Mouse (Mus musculus) embryonic stem cell, embryonic (primary cell): ENCODE data around the gene Gm42417.

ENCODE experiments used
- CTCF ChIA-PET, 4 experiments: fragments of 300-600 bp in 2 of 4; fragments of 350-600 bp in 2 of 4; sonication (Branson Sonifier 250); formaldehyde crosslinking; loops; one replicate each; lab custom pipeline; 2022; ENCODE audit warnings: inconsistent platforms in 2 of 4; lab: Charles Lee
- POLR2A ChIA-PET, 4 experiments: fragments of 300-600 bp in 2 of 4; fragments of 350-600 bp in 2 of 4; sonication (Branson Sonifier 250); formaldehyde crosslinking; loops; one replicate each; lab custom pipeline; 2022; ENCODE audit warnings: antibody characterized with exemption in 4 of 4, inconsistent platforms in 1 of 4; lab: Charles Lee

Gm42417 gene

DNA sequence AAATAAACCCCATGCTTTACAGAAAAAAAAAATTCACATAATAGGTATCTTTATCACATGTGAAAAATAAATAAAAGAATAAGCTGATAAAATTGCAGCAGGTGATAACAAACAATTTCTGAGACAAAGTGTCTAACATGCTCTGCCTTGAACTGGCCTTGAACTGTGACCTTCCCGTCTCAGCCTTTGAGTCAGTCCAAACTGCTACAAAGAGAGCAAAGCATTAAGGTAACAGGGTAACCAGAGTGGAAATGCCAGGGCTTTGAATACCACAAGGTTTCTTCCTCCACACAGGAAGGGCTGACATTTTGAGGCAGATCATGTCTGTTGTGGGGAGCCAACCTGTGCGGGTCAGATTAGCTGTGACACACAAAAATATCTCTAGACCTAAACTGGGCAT, 6.2 kb upstream of the Gm42417 start:
- ChIA-PET POLR2A (interaction anchor here in 3 of 4 experiments (1.0 to 5.0 kb wide), 4 partner anchors 11 to 17 kb away, joined by 3 to 57 read pairs (median 22); partner anchors contain the start of genes Ankrd23 (in 1 of the 3) and Sema4c (in 1 of the 3)), CTCF (interaction anchor here in 2 of 4 experiments (0.8 to 4.1 kb wide), 2 partner anchors 34 to 138 kb away, joined by 8 to 131 read pairs; partner anchors contain the start of gene Fam178b (in 1 of the 2))

DNA sequence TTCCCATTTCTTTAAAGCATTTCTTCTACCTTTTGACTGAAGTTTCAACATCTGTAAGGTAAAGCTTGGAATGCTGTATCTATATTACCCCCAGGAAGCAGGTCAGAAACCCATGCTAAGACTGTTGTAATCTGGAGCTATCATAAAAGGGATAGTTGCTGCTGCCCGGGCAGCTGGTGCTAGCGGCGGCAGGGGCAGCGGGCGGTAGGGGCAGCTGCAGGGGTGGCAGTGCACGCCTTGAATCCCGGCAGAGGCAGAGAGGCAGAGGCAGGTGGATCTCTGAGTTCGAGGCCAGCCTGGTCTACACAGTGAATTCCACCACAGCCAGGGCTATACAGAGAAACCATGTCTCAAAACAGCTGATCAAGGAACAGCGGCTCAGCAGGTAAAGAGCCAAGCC, 3.7 kb upstream of the Gm42417 start:
- POLR2A ChIA-PET: interaction anchor here (0.7 to 1.7 kb wide), 7 partner anchors 10 to 165 kb away, joined by 3 to 6 read pairs (median 3); partner anchors contain the start of gene Fam178b (in 1 of the 4)
- CTCF ChIA-PET: interaction anchor here in 2 of 4 experiments (1.0 to 1.3 kb wide), 5 partner anchors 91 to 219 kb away, joined by 3 to 6 read pairs (median 3); no protein-coding TSS in a partner anchor

GRCm38 (mm10) chr1:36541844-36542243, 2.6 kb upstream of the Gm42417 start:
- ChIA-PET CTCF (interaction anchor here in 2 of 4 experiments (0.5 to 0.9 kb wide), 4 partner anchors 9 to 204 kb away, joined by 3 to 4 read pairs (median 4); no protein-coding TSS in a partner anchor), POLR2A (interaction anchor here in 2 of 4 experiments (0.6 to 1.7 kb wide), 2 partner anchors 11 to 175 kb away, joined by 3 to 5 read pairs; no protein-coding TSS in a partner anchor)

DNA sequence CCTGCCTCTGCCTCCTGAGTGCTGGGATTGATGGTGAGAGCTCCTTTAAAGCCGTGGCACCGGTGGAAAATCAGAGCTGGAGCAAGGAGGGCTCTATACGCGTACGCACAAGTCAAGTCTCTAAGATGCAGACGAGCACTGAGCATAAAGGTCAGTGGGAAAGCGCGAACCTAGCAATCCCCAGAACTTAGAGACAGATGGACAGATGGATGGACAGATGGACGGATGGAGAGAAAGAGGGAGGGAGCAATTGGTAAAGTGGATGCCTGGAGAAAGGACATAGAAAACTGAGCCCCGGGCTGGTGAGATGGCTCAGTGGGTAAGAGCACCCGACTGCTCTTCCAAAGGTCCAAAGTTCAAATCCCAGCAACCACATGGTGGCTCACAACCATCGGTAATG, 1.6 kb upstream of the Gm42417 start:
- CTCF ChIA-PET: interaction anchor here (0.5 to 1.5 kb wide), 6 partner anchors 75 to 217 kb away, joined by 3 to 9 read pairs (median 4); no protein-coding TSS in a partner anchor

DNA sequence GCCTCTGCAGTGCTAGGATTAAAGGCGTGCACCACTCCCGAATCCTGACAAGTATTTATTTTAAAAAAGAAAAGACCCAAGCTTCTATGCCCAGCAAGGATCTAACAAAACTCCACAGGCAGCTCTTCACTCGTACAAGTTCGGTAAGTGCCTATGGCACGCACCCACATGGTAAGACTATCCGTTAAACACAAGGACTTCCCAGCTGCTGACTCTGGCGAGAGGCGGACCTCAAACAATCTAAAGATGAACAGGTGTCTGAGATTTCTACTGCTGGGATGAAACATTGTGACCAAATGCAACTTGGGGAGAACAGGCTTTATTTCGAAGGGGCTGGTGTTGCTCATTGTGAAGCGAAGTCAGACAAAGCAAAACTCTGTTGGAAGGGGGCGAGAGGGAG, 903 bp upstream of the Gm42417 start:
- CTCF ChIA-PET: interaction anchor here (0.6 to 1.5 kb wide), 7 partner anchors 18 to 206 kb away, joined by 3 to 9 read pairs (median 4); partner anchors contain the start of gene Sema4c (in 1 of the 4)
- POLR2A ChIA-PET: interaction anchor here in 3 of 4 experiments (0.5 to 2.5 kb wide), 11 partner anchors 8 to 97 kb away, joined by 3 to 9 read pairs (median 5); partner anchors contain the start of gene Sema4c (in 1 of the 3)

More for the DNA sequence above, 1.6 kb upstream of the Gm42417 start:
- POLR2A ChIA-PET: interaction anchor here in 3 of 4 experiments (0.8 to 2.5 kb wide), 8 partner anchors 9 to 20 kb away, joined by 3 to 9 read pairs (median 5); partner anchors contain the start of gene Sema4c (in 1 of the 3)

DNA sequence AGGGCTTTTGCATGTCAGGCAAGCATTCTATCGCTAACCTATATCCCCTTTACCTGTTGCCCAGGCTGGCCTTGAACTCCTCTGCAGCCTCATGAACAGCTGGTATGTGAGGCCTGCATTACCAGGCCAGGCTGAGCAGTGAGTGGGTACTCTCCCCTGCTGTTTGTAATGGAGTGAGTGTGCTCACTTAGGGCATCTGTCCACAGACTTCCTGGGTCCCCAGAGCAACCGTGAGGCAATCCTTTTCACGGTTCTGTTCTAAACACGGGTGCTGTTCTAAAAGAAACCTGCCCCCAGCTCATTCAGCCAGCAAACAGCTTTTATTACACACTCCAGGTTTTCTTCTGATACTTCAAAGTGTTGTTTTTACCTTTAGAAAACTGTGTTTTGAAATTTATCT, 502 bp downstream of the Gm42417 start:
- POLR2A ChIA-PET: interaction anchor here in 2 of 4 experiments (0.9 to 2.5 kb wide), 6 partner anchors 9 to 145 kb away, joined by 3 to 9 read pairs (median 6); partner anchors contain the start of genes Ankrd39 (in 1 of the 2) and Sema4c (in 1 of the 2)
- CTCF ChIA-PET: interaction anchor here in 3 of 4 experiments (0.5 to 1.5 kb wide), 3 partner anchors 8 to 472 kb away, joined by 8 to 32 read pairs (median 15); partner anchors contain the start of gene Ankrd39 (in 2 of the 3)

GRCm38 (mm10) chr1:36536783-36537182, 2.4 kb downstream of the Gm42417 start, which contains the start of gene Ankrd23:
Gene Ankrd23 (minus strand): TSS chr1:36536883.
- ChIA-PET CTCF (interaction anchor here in 3 of 4 experiments (0.6 to 3.9 kb wide), 5 partner anchors 10 to 35 kb away, joined by 3 to 15 read pairs (median 4); partner anchors contain the start of gene Ankrd39 (in 3 of the 3)), POLR2A (interaction anchor here in 3 of 4 experiments (0.5 to 5.5 kb wide), 4 partner anchors 8 to 36 kb away, joined by 3 to 40 read pairs (median 4); partner anchors contain the start of gene Ankrd39 (in 1 of the 3))

- ChIA-PET POLR2A (interaction anchor here in 3 of 4 experiments (0.7 to 5.5 kb wide), 3 partner anchors 10 to 36 kb away, joined by 4 to 40 read pairs (median 6); partner anchors contain the start of gene Ankrd39 (in 2 of the 3)), CTCF (interaction anchor here in 3 of 4 experiments (0.6 to 3.9 kb wide), 4 partner anchors 11 to 36 kb away, joined by 3 to 15 read pairs (median 4); partner anchors contain the start of gene Ankrd39 (in 2 of the 3))
Measured at GRCm38 (mm10) chr1:36536397-36536728, 2.9 kb downstream of the Gm42417 start.

- CTCF ChIA-PET: interaction anchor here in 3 of 4 experiments (0.9 to 3.9 kb wide), 5 partner anchors 11 to 148 kb away, joined by 3 to 15 read pairs (median 3); partner anchors contain the start of gene Ankrd39 (in 1 of the 3)
- POLR2A ChIA-PET: interaction anchor here (0.5 to 6.5 kb wide), 8 partner anchors 11 to 212 kb away, joined by 3 to 76 read pairs (median 5); partner anchors contain the start of gene Ankrd39 (in 2 of the 4)
Measured at GRCm38 (mm10) chr1:36535477-36536396, 3.5 kb downstream of the Gm42417 start.

DNA sequence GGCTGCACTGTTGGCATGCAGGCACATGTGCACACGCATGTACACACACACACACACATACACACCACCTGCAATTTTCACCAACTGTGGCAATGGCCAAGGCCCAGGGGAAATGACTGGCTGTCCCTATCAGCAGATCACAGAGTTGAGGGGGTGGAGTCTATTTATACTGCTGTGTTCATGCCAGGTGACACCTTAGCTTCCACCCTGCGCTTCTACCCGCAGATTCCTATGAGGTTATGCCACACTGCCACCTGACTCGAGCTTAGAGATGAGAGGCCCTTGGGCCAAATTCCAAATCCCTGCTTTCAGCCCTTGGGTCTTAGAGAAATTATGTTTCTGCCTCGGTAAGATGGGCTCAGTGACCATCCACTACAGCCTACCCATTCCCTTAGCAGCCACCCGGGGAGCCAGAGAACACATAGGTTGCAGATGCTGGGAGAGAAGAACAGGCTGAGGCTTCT, 4.6 kb downstream of the Gm42417 start:
- POLR2A ChIA-PET: interaction anchor here in 3 of 4 experiments (0.6 to 6.5 kb wide), 11 partner anchors 12 to 831 kb away, joined by 3 to 76 read pairs (median 5); partner anchors contain the start of gene Ankrd39 (in 3 of the 3)
- CTCF ChIA-PET: interaction anchor here in 2 of 4 experiments (0.9 to 3.9 kb wide), 2 partner anchors 12 to 34 kb away, joined by 3 to 15 read pairs; partner anchors contain the start of gene Ankrd39 (in 1 of the 2)

DNA sequence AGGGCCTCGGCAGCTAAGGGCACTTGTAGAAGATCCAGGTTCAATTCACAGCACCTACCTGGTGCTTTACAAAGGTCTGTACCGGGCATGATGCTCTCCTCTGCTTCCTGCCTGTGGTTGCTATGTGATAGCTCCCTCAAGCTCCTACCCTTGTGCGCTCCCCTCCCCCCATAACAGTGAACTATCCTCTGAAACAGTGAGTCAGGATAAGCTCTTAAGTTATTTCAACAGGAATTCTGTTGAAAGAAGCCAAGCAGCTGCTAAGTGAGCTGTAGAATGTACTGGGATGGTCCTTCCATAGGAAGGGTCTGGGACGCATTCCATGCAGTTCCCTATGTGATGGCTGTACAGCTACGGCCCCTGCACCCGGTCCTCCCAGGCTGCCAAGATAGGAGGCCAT, 5.7 kb downstream of the Gm42417 start:
- ChIA-PET POLR2A (interaction anchor here (0.6 to 6.5 kb wide), 22 partner anchors 10 to 859 kb away, joined by 3 to 76 read pairs (median 4); partner anchors contain the start of genes Ankrd39 (in 3 of the 4), Cnnm3 (in 2 of the 4) and Sema4c (in 1 of the 4)), CTCF (interaction anchor here in 3 of 4 experiments (0.7 to 2.7 kb wide), 7 partner anchors 13 to 252 kb away, joined by 3 to 22 read pairs (median 6); partner anchors contain the start of gene Ankrd39 (in 2 of the 3))

DNA sequence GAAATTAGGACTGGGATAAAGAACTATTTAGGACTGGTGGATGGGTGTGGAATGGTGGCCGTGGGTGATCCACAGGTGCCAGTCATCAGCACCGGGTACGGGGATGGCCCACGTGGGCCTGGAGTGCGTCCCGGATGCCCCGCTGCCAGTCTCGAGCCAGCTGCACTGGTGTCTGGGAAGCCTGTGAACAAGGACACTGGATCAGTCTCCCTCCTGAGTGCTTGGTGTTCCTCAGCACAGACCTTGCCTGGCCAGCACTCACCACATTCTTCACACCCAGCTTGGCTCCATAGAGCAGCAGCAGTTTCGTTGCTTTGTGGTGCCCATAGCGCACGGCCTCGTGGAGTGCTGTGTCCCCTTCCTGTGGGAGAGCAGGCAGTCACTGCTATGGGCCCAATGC, 7.8 kb downstream of the Gm42417 start:
- ChIA-PET POLR2A (interaction anchor here (0.6 to 6.5 kb wide), 17 partner anchors 8 to 222 kb away, joined by 3 to 76 read pairs (median 3); partner anchors contain the start of gene Sema4c (in 1 of the 4)), CTCF (interaction anchor here (0.8 to 2.7 kb wide), 7 partner anchors 15 to 153 kb away, joined by 3 to 22 read pairs (median 5); partner anchors contain the start of genes Ankrd39 (in 4 of the 4) and Sema4c (in 1 of the 4))

DNA sequence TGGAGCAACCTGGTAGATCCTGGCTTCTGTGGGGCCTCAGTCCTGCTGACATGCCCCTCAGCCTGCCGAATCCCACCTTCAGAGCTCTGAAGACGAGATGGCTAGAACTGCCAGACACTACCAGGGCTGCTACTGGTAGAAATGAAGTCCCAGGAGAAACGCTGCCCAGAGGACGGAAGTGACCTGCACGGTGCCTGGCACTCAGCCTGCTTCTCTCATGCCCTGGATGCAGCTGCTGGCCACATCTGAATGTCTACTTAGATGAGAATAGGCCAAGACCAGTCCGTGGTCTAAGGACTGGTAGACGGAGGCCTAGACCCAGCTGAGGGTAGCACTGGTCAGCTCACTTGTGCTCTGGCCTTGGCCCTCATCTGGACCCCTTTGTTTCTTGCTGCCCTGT, 8.3 kb downstream of the Gm42417 start:
- POLR2A ChIA-PET: interaction anchor here in 3 of 4 experiments (0.6 to 6.5 kb wide), 16 partner anchors 9 to 222 kb away, joined by 3 to 76 read pairs (median 3); partner anchors contain the start of gene Ankrd39 (in 2 of the 3)
- CTCF ChIA-PET: interaction anchor here (1.0 to 2.7 kb wide), 6 partner anchors 16 to 27 kb away, joined by 3 to 15 read pairs (median 5); partner anchors contain the start of genes Ankrd39 (in 4 of the 4) and Sema4c (in 2 of the 4)

DNA sequence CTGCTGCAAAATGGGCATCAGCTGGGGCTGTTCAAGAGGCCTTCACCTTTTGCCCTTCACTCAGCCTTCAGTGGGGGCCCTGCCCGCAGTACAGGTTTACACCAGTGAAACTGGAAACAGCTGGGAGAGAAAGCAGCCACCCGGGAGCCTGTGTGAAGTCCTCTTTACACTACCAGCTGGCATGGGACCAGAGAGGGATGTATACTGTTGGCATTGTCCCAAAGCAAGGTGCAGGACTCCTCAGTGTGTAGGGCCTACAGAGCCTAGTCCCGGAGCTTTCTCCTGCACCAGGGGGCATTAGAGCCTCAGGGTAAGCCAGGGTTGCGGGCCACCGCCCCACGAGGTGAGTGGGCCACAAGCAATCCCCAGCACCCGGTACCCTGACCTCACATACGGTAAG, 8.7 kb downstream of the Gm42417 start:
- ChIA-PET POLR2A (interaction anchor here in 3 of 4 experiments (0.9 to 6.5 kb wide), 14 partner anchors 9 to 222 kb away, joined by 3 to 76 read pairs (median 3); partner anchors contain the start of gene Ankrd39 (in 2 of the 3)), CTCF (interaction anchor here in 3 of 4 experiments (1.0 to 2.5 kb wide), 4 partner anchors 16 to 28 kb away, joined by 3 to 8 read pairs (median 5); partner anchors contain the start of genes Ankrd39 (in 3 of the 3) and Sema4c (in 1 of the 3))

DNA sequence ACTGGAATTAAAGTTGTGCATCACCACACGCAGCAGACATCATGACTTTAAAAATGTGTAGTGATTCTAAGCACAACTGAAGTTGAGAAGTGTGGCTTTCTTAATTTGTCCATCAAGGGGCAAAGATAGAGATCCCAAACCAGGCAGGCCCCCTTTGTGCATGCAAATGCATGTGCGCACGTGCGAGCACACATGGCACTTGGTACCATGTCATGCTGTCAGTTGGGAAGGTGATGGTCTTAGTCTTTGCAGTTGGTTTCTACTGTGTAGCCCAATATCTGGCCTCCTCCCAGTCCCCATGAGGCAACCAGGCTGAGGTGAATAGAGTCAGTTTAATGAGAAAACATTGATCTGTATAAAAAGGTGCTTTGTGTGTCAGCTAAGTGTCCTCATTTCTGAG, 9.4 kb downstream of the Gm42417 start:
- ChIA-PET CTCF (interaction anchor here in 1 of 4 experiments (1.2 kb wide), 1 partner anchor 28 kb away, joined by 3 read pairs; the partner anchor contains the start of gene Sema4c), POLR2A (interaction anchor here in 2 of 4 experiments (0.6 to 6.5 kb wide), 12 partner anchors 8 to 164 kb away, joined by 3 to 76 read pairs (median 4); partner anchors contain the start of genes Ankrd39 (in 2 of the 2) and Gm42417 (in 1 of the 2))

GRCm38 (mm10) chr1:36529274-36529673, 10.0 kb downstream of the Gm42417 start:
- ChIA-PET CTCF (interaction anchor here in 2 of 4 experiments (0.6 to 1.4 kb wide), 2 partner anchors 18 to 33 kb away, joined by 6 to 7 read pairs; partner anchors contain the start of gene Ankrd39 (in 1 of the 2)), POLR2A (interaction anchor here in 2 of 4 experiments (0.6 to 3.1 kb wide), 8 partner anchors 9 to 220 kb away, joined by 3 to 10 read pairs (median 4); partner anchors contain the start of genes Ankrd39 (in 1 of the 2) and Gm42417 (in 1 of the 2))
